11 mouse cellular contexts compared by ENCODE assay signal in genomic region chr9:15731758-15732748, GRCm38 (mm10). TPM values are rescaled to one million over a fixed set of nuclear protein-coding genes. Genes with fewer than 3 reads are reported as not detected.
DNase-seq lines count a peak whose midpoint lies in the region; ATAC-seq and TF ChIP-seq lines count a peak whose summit lies in the region.
"Had no signal": no experiment of that assay in that cellular context is flagged by ENCODE, and none has a peak within 500 bp of the region (broad histone marks: within the 10 kb centered on the region; RNA-seq: fewer than 3 reads in every experiment).

No protein-coding gene starts in this region.

- H3K9ac ChIP-seq in lung, embryonic 14.5 days: no peak overlapping the region
- no peak overlapping the region for H3K9ac ChIP-seq in forebrain, embryonic 12.5 days
- H3K9ac ChIP-seq in liver, embryonic 16.5 days (ENCODE audit: low read depth, low read length): no peak overlapping the region
- no peak overlapping the region for H3K9ac ChIP-seq in neural tube, embryonic 15.5 days (replicated peaks)
- H3K9ac ChIP-seq: heart, embryonic 12.5 days had no signal

- peaks cover 46% of the 10 kb centered on the region for H3K36me3 ChIP-seq in lung, embryonic 14.5 days (ENCODE audit: insufficient read depth)
- H3K36me3 ChIP-seq in forebrain, embryonic 12.5 days (replicated peaks): peaks cover 52% of the 10 kb centered on the region
- H3K36me3 ChIP-seq in liver, embryonic 16.5 days (ENCODE audit: control insufficient read depth, insufficient read depth): no peaks in the 10 kb centered on the region
- H3K36me3 ChIP-seq in neural tube, embryonic 15.5 days: peaks cover 62% of the 10 kb centered on the region

- H3K9me3 ChIP-seq in lung, embryonic 14.5 days (ENCODE audit: low read depth, low read length): no peaks in the 10 kb centered on the region
- no peaks in the 10 kb centered on the region for H3K9me3 ChIP-seq in forebrain, embryonic 12.5 days
- H3K9me3 ChIP-seq in liver, embryonic 16.5 days (replicated peaks; ENCODE audit: control insufficient read depth, low read length): no peaks in the 10 kb centered on the region
- H3K9me3 ChIP-seq in neural tube, embryonic 15.5 days (replicated peaks): no peaks in the 10 kb centered on the region
- H3K9me3 ChIP-seq: heart, embryonic 12.5 days had no signal

- H3K27ac ChIP-seq in lung, embryonic 14.5 days (ENCODE audit: low read depth): no peak overlapping the region
- peak overlapping the region; percentile 80 for H3K27ac ChIP-seq in forebrain, embryonic 12.5 days
- no peak overlapping the region for H3K27ac ChIP-seq in liver, embryonic 16.5 days (ENCODE audit: low read length)
- no peak overlapping the region for H3K27ac ChIP-seq in neural tube, embryonic 15.5 days (replicated peaks)
- H3K27ac ChIP-seq in layer of hippocampus, adult 2 months: no peak overlapping the region

- no peaks in the 10 kb centered on the region for H3K4me1 ChIP-seq in lung, embryonic 14.5 days (ENCODE audit: insufficient read depth)
- H3K4me1 ChIP-seq in forebrain, embryonic 12.5 days: peaks cover 12% of the 10 kb centered on the region
- H3K4me1 ChIP-seq in liver, embryonic 16.5 days (ENCODE audit: control insufficient read depth, low read depth, low read length): no peaks in the 10 kb centered on the region
- H3K4me1 ChIP-seq in neural tube, embryonic 15.5 days: peaks cover 5% of the 10 kb centered on the region; the same call in 1 of the 2 replicates
- H3K4me1 ChIP-seq: heart, embryonic 12.5 days had no signal

- no peaks in the 10 kb centered on the region for H3K27me3 ChIP-seq in lung, embryonic 14.5 days (ENCODE audit: insufficient read depth, low read length)
- no peaks in the 10 kb centered on the region for H3K27me3 ChIP-seq in forebrain, embryonic 12.5 days
- no peaks in the 10 kb centered on the region for H3K27me3 ChIP-seq in liver, embryonic 16.5 days (ENCODE audit: control insufficient read depth, insufficient read depth, low read depth, low read length)
- H3K27me3 ChIP-seq in neural tube, embryonic 15.5 days (replicated peaks): no peaks in the 10 kb centered on the region
- H3K27me3 ChIP-seq: heart, embryonic 12.5 days had no signal

- peak; percentile 21 for DNase-seq in lung, embryonic 14.5 days
- no peak for DNase-seq in lung, postnatal 25 days (ENCODE audit: low spot score)
- DNase-seq in layer of hippocampus, adult 2 months (ENCODE audit: low spot score in 2 of 2): no peak
- DNase-seq in gastrocnemius, adult 8-10 months (ENCODE audit: low spot score in 2 of 2): no peak
- DNase-seq: cerebellum, adult 2 months; thymus, postnatal 25 days had no signal

- no peak overlapping the region for H3K4me3 ChIP-seq in lung, embryonic 14.5 days (ENCODE audit: low read depth, low read length)
- no peak overlapping the region for H3K4me3 ChIP-seq in forebrain, embryonic 12.5 days (replicated peaks)
- H3K4me3 ChIP-seq in liver, embryonic 16.5 days (ENCODE audit: low read depth, low read length): no peak overlapping the region
- H3K4me3 ChIP-seq in neural tube, embryonic 15.5 days (replicated peaks): no peak overlapping the region
- no peak overlapping the region for H3K4me3 ChIP-seq in layer of hippocampus, adult 2 months
- H3K4me3 ChIP-seq: heart, embryonic 12.5 days had no signal

- TF ChIP-seq CTCF in lung, embryonic 14.5 days (IDR thresholded peaks at IDR 0.05; ENCODE audit: low read depth): no peak
- TF ChIP-seq CTCF in layer of hippocampus, adult 2 months (conservative IDR thresholded peaks at IDR 0.05): no peak

- ATAC-seq in lung, embryonic 14.5 days (ENCODE audit: insufficient read depth): peak; percentile 52; the same call in 1 of the 2 replicates
- peak; percentile 93 for ATAC-seq in forebrain, embryonic 12.5 days (ENCODE audit: low FRiP score)
- peak; percentile 32; the same call in 1 of the 2 replicates for ATAC-seq in liver, embryonic 16.5 days (ENCODE audit: low read depth)
- ATAC-seq in neural tube, embryonic 15.5 days (ENCODE audit: low FRiP score): peak; percentile 68
- ATAC-seq in cerebellum, adult (ENCODE audit: insufficient number of reproducible peaks, low FRiP score, low TSS enrichment): no peak

- WGBS in lung, embryonic 14.5 days: 63% methylated on average over 13 of the region's 13 CpGs
- 53% methylated on average over 13 of the region's 13 CpGs for WGBS in forebrain, embryonic 12.5 days
- WGBS in liver, embryonic 16.5 days (ENCODE audit: insufficient replicate concordance): 59% methylated on average over 13 of the region's 13 CpGs
- WGBS in neural tube, embryonic 15.5 days: 41% methylated on average over 13 of the region's 13 CpGs

- no peak overlapping the region for H3K4me2 ChIP-seq in lung, embryonic 14.5 days
- no peak overlapping the region for H3K4me2 ChIP-seq in forebrain, embryonic 12.5 days
- no peak overlapping the region for H3K4me2 ChIP-seq in liver, embryonic 16.5 days (ENCODE audit: low read depth, low read length)
- H3K4me2 ChIP-seq in neural tube, embryonic 15.5 days: no peak overlapping the region
- H3K4me2 ChIP-seq: heart, embryonic 12.5 days had no signal

RNA-seq across cellular contexts. Expression of gene Slc36a4, which starts 22.5 kb away (rescaled TPM):
- 18.4 and 20.2 TPM in 2 replicates for polyA plus RNA-seq in lung, embryonic 14.5 days (2014; fragmentation: Nextera tagmentation; extraction: Ambion mirVana)
- polyA plus RNA-seq in forebrain, embryonic 12.5 days (2016; fragmentation: Nextera tagmentation; extraction: Ambion mirVana): 22.3 and 24.4 TPM in 2 replicates
- polyA plus RNA-seq in liver, embryonic 16.5 days (2015; fragmentation: Nextera tagmentation; extraction: Ambion mirVana): 1.5 and 1.7 TPM in 2 replicates
- polyA plus RNA-seq in neural tube, embryonic 15.5 days (2015; fragmentation: Nextera tagmentation; extraction: Ambion mirVana): 25.9 and 27.4 TPM in 2 replicates
- total RNA-seq in layer of hippocampus, adult 2 months (2021): 10 to 100 TPM; 44.6 TPM
- total RNA-seq in gastrocnemius, adult 8-10 months (2022): 1 to 10 TPM in 3 of 4 experiments, under 1 TPM in 1; 0.94 to 2.1 (median 1.7) TPM
